Mouse (Mus musculus) cerebellum, adult (tissue): ENCODE results near the gene Csf2ra.
A peak's percentile ranks its signal among the peaks of the same experiment; 100 is the strongest.
"Not testable (repeated sequence)": the region's sequence is repeated elsewhere in the genome, so short reads cannot be mapped to it uniquely, and the experiment has no call there.

Source experiments
- ATAC-seq: cut with Nextera tagmentation; 2 replicates; pipeline ENCODE4 v1.9.2; 2017; ENCODE audit warnings: mild to moderate bottlenecking, moderate library complexity, mixed read lengths; ENCODE audit not compliant: insufficient number of reproducible peaks, low FRiP score, low TSS enrichment

Gene Csf2ra

GRCm38 (mm10) chr19:61227941-61228701 is at the start of gene Csf2ra:
TSS of gene Csf2ra (minus strand) at chr19:61228429.
- ATAC-seq = no peak

GRCm38 (mm10) chr19:61275446-61275845 is 47.2 kb upstream of the Csf2ra start:
- no peak for ATAC-seq

DNA sequence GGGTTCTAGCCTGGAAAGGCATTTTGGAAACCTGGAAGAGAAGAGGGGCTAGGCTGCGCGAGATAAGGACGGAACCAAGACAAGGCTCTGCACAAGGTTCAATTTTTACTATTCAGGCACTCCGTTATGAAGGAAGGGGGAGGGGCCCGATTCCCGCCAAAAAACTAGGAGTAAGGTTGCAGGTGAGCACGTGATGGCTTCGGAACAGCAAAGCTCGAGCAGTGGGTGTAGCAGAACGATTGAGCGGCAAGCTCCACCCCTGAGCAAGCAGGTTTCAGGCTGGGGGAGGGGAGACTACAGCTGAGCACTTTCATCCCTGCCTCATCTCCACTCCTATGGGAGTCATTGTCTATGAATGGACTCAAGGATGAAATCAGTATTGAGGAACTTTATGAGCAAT is 40.9 kb upstream of the Csf2ra start:
- not testable (repeated sequence) for ATAC-seq

DNA sequence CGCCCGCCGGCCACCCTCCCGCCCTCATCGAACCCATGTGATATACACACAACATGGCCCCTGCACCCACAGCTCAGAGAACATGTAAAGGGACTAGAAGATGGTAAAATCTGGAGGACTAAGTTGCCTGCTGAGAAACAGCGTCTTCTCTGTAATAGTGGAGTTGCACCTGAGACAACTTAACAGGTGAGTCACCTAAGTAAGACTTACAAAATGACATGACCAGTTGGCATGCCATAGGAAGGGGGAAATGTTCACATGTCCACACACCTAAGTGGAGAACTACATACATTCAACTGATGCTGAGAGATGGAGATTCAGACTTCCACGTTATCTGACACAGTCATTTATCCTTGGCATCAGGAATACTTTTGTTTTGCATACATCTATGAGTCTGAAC is 38.9 kb upstream of the Csf2ra start:
- ATAC-seq = no peak

- no peak for ATAC-seq
Observed at GRCm38 (mm10) chr19:61266651-61267050, 38.4 kb upstream of the Csf2ra start.

DNA sequence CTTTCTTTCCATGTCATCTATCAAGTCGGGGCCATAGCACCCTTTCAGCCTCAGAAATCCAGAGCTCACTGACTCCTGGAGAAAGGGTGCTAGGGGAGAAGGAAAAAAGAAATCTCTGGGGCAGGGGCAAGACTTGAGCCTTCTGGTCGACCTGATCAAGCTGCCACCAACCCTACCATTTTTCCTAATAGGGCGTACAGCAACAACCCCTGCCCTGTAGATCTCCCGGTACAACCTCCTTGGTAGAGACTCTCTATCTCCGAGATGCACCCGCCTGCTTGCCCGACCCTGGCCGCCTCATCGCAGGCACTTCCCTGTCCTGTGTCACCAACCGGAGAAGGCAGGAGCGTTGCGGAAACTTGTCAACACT is 38.0 kb upstream of the Csf2ra start:
- no peak for ATAC-seq

DNA sequence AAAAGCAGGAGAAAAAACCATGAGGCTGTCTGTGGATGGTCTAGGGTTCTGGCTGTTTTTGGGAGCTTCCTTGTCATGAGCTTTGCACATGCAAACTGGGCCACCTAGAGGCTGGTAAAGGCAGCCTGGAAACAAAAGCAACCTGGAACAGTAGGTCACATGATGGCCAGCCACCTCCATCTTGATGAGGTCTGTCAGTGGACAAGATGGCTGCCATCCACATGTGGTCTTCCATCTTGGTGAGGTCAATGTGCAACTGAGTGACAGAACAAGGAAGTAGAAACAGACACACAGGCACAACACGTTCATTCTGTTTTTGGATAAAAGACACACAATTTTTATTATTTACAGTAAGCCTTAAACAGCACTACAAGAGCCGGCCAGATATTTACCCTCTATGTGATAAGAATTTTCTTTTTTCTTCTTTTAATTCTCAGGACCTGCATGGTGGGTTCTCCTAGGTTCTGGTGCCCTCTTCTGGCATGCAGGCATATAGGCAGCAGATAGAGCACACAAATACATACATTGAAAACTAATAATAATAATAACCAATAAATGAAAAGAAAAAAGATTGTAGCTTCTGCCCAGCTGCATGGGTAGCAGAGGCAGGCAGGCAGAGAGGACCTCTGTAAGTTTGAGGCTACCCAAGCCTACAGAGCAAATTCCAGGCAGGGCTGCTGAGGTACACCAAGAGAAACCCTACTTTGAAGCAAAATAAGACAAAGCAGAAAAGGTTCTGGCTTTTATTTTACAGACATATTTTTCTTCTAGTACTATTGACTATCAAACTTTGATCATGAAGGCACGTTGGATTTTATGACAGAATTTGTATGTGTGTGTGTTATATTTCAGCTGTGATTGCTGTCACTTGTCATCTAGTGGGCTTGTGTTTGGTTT is 37.4 kb upstream of the Csf2ra start:
- 0 out of 2 replicates have a peak, but pooled peaks have one; percentile 34 for ATAC-seq

DNA sequence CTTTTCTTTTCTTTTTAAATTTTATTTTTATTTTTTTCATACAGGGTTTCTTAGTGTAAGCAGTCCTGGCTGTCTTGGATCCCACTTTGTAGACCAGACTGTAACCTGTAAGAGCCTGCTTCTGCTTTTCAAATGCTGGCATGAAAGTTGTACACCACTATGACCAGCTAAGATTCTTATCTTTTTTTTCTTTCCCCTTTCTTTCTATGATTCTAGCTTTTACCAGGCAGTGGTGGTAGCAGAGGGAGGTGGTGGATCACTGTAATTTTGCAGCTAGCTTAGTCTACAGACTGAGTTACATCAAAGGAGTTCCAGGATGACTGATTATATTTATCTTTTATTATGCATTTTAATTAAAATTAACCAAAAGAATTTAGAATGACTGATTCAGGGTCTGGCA is 36.7 kb upstream of the Csf2ra start:
- ATAC-seq = no peak

GRCm38 (mm10) chr19:61264227-61264626 is 36.0 kb upstream of the Csf2ra start:
- no peak for ATAC-seq

GRCm38 (mm10) chr19:61261241-61261640 is 33.0 kb upstream of the Csf2ra start:
- no peak for ATAC-seq

GRCm38 (mm10) chr19:61257733-61258132 is 29.5 kb upstream of the Csf2ra start:
- no peak for ATAC-seq

DNA sequence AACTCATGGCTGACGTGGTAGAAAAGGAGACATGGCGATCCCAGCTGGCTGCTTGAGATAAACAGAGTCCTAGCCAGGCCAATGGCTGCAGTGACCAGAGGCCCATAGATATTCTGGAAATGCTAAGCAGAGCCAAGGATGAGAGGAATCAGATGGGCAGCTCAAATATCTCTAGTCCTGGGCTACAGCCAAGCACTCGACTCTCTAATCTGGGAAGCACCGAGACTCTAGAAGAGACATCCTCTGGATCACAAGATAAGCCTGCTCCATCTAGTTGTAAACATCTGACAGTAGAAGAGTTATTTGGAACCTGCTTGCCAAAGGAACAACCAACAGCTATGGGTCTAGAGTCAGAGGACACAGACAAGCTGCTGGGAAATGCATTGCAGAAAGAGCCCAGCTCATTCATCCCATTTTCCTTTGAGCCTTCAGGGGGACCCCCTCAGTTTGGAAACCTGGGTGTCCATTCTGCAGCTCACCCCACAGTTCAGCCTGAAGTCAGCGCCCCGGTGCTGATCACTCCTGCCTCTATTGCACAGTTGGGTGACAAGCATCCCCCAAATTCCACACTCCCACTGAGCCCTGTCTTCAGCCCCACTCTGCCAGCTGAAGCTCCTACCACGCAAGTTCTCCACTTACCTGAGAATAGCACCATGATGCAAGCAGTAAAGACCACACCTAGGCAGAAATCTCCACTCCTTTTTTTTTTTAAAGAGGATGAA is 28.1 kb upstream of the Csf2ra start:
- no peak for ATAC-seq

GRCm38 (mm10) chr19:61247334-61247733 is 19.1 kb upstream of the Csf2ra start:
- ATAC-seq = not testable (repeated sequence)

DNA sequence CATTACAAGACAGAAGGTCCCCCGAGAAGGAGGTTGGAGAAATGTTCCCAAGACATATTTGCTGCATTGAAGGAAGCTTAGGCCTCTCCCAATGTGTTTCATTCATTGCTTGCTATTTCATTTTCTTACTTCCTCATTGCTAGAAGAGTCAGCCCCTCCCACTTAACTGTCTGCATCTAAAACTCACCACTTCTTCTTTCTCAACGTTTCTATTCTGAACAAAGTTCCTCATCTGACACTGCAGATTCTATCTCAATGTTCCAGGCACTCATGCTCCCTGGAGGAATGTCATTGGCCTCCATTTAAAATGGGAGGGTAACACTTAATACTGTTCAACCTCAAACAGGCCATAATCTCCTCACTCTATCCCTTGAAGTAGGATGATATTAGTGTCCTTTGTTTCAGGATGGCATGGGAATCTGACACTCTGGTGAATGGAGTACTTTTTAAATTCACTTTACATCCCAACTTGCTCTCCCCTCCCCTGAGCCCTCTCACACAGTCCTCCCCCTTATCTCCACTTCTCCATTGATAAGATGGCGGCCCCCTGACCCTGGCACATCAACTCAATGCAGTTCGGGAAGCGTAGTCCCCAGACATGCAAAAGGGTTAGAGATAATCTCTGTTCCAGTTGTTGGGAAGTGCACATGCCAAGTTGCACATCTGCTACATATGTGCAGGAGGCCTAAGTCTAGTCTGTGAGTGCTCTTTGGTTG is 16.6 kb upstream of the Csf2ra start:
- ATAC-seq = no peak

- no peak for ATAC-seq
Observed at GRCm38 (mm10) chr19:61237967-61238366, 9.7 kb upstream of the Csf2ra start.

DNA sequence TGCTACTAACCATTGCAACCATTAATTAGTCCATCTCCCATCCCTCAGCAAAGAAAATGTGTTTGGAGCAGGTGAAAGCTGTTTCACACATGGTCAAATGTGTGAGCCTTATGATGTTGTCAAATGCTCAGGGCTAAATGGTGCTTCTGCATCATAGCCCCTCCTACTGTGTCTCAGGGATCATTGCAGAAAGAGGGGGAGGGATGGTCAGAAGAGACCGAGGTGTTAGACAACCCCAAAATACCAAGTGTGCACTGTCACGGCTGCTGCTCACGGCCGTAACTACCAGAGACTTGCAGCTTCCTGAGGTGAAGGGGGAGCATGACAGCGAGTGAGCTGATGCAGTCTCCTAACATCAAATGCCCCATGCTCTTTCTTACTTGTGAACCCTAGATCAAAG is 6.3 kb upstream of the Csf2ra start:
- no peak for ATAC-seq

- ATAC-seq = peak; percentile 76
Observed at GRCm38 (mm10) chr19:61226928-61227854, 1.0 kb downstream of the Csf2ra start.

DNA sequence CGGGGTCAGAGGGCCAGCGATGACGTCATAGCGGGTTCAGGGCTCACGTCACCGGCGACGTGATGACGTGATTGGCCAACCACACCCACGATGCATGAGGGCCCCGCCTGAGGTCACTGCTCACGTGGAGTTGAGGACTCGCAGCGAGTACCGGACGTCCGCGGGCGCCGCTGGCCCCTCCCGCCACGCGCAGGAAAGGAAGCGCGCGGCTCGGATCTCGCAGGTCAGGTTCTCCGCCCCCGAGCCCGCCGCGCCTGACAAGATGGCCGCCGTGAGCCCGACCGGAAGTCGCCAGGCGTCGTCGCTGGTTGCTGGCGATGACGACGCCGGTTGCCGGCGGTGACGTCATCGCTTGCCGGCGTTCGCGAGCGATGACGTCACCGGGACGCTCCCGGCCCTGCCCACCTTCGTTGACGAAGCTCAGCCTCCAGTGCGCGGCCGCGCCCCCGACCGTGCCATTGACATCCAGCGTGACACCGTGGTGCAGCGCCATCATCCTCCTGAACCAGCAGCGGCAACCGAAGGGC is 1.8 kb downstream of the Csf2ra start:
- peak; percentile 47 for ATAC-seq
